In genomic region chr15:30647679-30648311, GRCm38 (mm10) we compare ENCODE assay signal across 11 mouse cellular contexts.
DNase-seq lines count a peak whose midpoint lies in the region; ATAC-seq and TF ChIP-seq lines count a peak whose summit lies in the region.
"Had no signal": no experiment of that assay in that cellular context is flagged by ENCODE, and none has a peak within 500 bp of the region (broad histone marks: within the 10 kb centered on the region; RNA-seq: fewer than 3 reads in every experiment).

No protein-coding gene starts in this region.

- no peak for ATAC-seq in intestine, embryonic 15.5 days
- ATAC-seq in intestine, postnatal 0 days, result no peak
- ATAC-seq in neural tube, embryonic 13.5 days (ENCODE audit: low read depth), result no peak
- ATAC-seq in embryonic facial prominence, embryonic 14.5 days (ENCODE audit: low read depth), result no peak
- ATAC-seq in stomach, embryonic 16.5 days (ENCODE audit: insufficient read depth, low FRiP score), result no peak

- no peak for TF ChIP-seq CTCF in intestine, postnatal 0 days (IDR thresholded peaks at IDR 0.05; ENCODE audit: low read depth)

- H3K4me2 ChIP-seq in intestine, embryonic 15.5 days (replicated peaks), result 0 out of 2 replicates have a peak overlapping the region, but pooled peaks have one; percentile 1
- no peak overlapping the region for H3K4me2 ChIP-seq in intestine, postnatal 0 days (replicated peaks; ENCODE audit: low read depth)
- H3K4me2 ChIP-seq in neural tube, embryonic 13.5 days, result peak overlapping the region; percentile 95; the same call in 1 of the 2 replicates
- H3K4me2 ChIP-seq in embryonic facial prominence, embryonic 14.5 days (ENCODE audit: low read depth, low read length), result peak overlapping the region; percentile 98
- H3K4me2 ChIP-seq in stomach, embryonic 16.5 days (ENCODE audit: low read depth, low read length), result peak overlapping the region; percentile 21; the same call in 1 of the 2 replicates

- no peak overlapping the region for H3K4me3 ChIP-seq in intestine, embryonic 15.5 days (replicated peaks)
- H3K4me3 ChIP-seq in intestine, postnatal 0 days (ENCODE audit: low read depth, low read length), result no peak overlapping the region
- H3K4me3 ChIP-seq in neural tube, embryonic 13.5 days, result peak overlapping the region; percentile 53
- H3K4me3 ChIP-seq in embryonic facial prominence, embryonic 14.5 days (ENCODE audit: low read depth, low read length), result peak overlapping the region; percentile 56; the same call in 1 of the 2 replicates
- no peak overlapping the region for H3K4me3 ChIP-seq in stomach, embryonic 16.5 days (replicated peaks; ENCODE audit: low read length)

- H3K9ac ChIP-seq in intestine, embryonic 15.5 days, result no peak overlapping the region
- no peak overlapping the region for H3K9ac ChIP-seq in intestine, postnatal 0 days (ENCODE audit: low read depth, low read length)
- H3K9ac ChIP-seq in neural tube, embryonic 13.5 days, result peak overlapping the region; percentile 78
- no peak overlapping the region; the same call in 1 of the 2 replicates for H3K9ac ChIP-seq in embryonic facial prominence, embryonic 14.5 days (ENCODE audit: low read depth, low read length)
- no peak overlapping the region for H3K9ac ChIP-seq in stomach, embryonic 16.5 days (ENCODE audit: low read length)

- H3K4me1 ChIP-seq in intestine, embryonic 15.5 days (replicated peaks), result peaks cover 7% of the 10 kb centered on the region
- H3K4me1 ChIP-seq in intestine, postnatal 0 days (replicated peaks; ENCODE audit: control insufficient read depth, insufficient read depth, low read length), result no peaks in the 10 kb centered on the region
- H3K4me1 ChIP-seq in neural tube, embryonic 13.5 days (replicated peaks), result peaks cover 13% of the 10 kb centered on the region
- 0 out of 2 replicates have a peak, but pooled peaks cover 6% of the 10 kb centered on the region for H3K4me1 ChIP-seq in embryonic facial prominence, embryonic 14.5 days (ENCODE audit: control insufficient read depth, insufficient read depth, low read length)
- peaks cover 3% of the 10 kb centered on the region; the same call in 1 of the 2 replicates for H3K4me1 ChIP-seq in stomach, embryonic 16.5 days (ENCODE audit: control insufficient read depth, insufficient read depth, low read length)

- DNase-seq in neural tube, embryonic 10.5 days (ENCODE audit: extremely low spot score, low spot score), result no peak
- DNase-seq in embryonic facial prominence, embryonic 14.5 days (ENCODE audit: low spot score), result no peak
- no peak for DNase-seq in right cerebral cortex, postnatal 4 days
- DNase-seq in adipocyte (ENCODE audit: low spot score), result no peak
- DNase-seq: heart, postnatal 36 days; thymus, postnatal 4 days had no signal

- peaks cover 17% of the 10 kb centered on the region for H3K27me3 ChIP-seq in intestine, embryonic 15.5 days (replicated peaks)
- H3K27me3 ChIP-seq in intestine, postnatal 0 days (replicated peaks; ENCODE audit: control insufficient read depth, insufficient read depth, low read length), result peaks cover 22% of the 10 kb centered on the region
- H3K27me3 ChIP-seq in neural tube, embryonic 13.5 days, result peaks cover 13% of the 10 kb centered on the region
- peaks cover 33% of the 10 kb centered on the region for H3K27me3 ChIP-seq in embryonic facial prominence, embryonic 14.5 days (replicated peaks; ENCODE audit: control insufficient read depth, insufficient read depth, low read length)
- peaks cover 15% of the 10 kb centered on the region for H3K27me3 ChIP-seq in stomach, embryonic 16.5 days (ENCODE audit: control insufficient read depth, insufficient read depth, low read length)

- H3K36me3 ChIP-seq in intestine, embryonic 15.5 days, result no peaks in the 10 kb centered on the region
- no peaks in the 10 kb centered on the region for H3K36me3 ChIP-seq in intestine, postnatal 0 days (ENCODE audit: control insufficient read depth, insufficient read depth)
- H3K36me3 ChIP-seq in neural tube, embryonic 13.5 days, result no peaks in the 10 kb centered on the region
- no peaks in the 10 kb centered on the region for H3K36me3 ChIP-seq in embryonic facial prominence, embryonic 14.5 days (ENCODE audit: control insufficient read depth, insufficient read depth, low read length)
- no peaks in the 10 kb centered on the region for H3K36me3 ChIP-seq in stomach, embryonic 16.5 days (ENCODE audit: control insufficient read depth, insufficient read depth, low read length)
- H3K36me3 ChIP-seq: midbrain, embryonic 12.5 days had no signal

- no peak overlapping the region for H3K27ac ChIP-seq in intestine, embryonic 15.5 days
- no peak overlapping the region for H3K27ac ChIP-seq in intestine, postnatal 0 days (ENCODE audit: low read depth, low read length)
- no peak overlapping the region for H3K27ac ChIP-seq in neural tube, embryonic 13.5 days (replicated peaks)
- no peak overlapping the region for H3K27ac ChIP-seq in embryonic facial prominence, embryonic 14.5 days (replicated peaks; ENCODE audit: low read depth, low read length)
- H3K27ac ChIP-seq in stomach, embryonic 16.5 days (ENCODE audit: low read length), result no peak overlapping the region
- H3K27ac ChIP-seq: midbrain, embryonic 12.5 days had no signal

- WGBS in intestine, embryonic 15.5 days, result 59% methylated on average over 7 of the region's 7 CpGs
- WGBS in intestine, postnatal 0 days, result 70% methylated on average over 7 of the region's 7 CpGs
- WGBS in neural tube, embryonic 13.5 days, result 44% methylated on average over 7 of the region's 7 CpGs
- WGBS in embryonic facial prominence, embryonic 14.5 days, result 34% methylated on average over 7 of the region's 7 CpGs
- 44% methylated on average over 7 of the region's 7 CpGs for WGBS in stomach, embryonic 16.5 days

- no peaks in the 10 kb centered on the region for H3K9me3 ChIP-seq in intestine, embryonic 15.5 days
- no peaks in the 10 kb centered on the region for H3K9me3 ChIP-seq in intestine, postnatal 0 days (ENCODE audit: control insufficient read depth)
- no peaks in the 10 kb centered on the region for H3K9me3 ChIP-seq in neural tube, embryonic 13.5 days
- H3K9me3 ChIP-seq in embryonic facial prominence, embryonic 14.5 days (ENCODE audit: control insufficient read depth, low read length), result no peaks in the 10 kb centered on the region
- H3K9me3 ChIP-seq in stomach, embryonic 16.5 days (replicated peaks; ENCODE audit: control insufficient read depth, low read length), result no peaks in the 10 kb centered on the region
- H3K9me3 ChIP-seq: midbrain, embryonic 12.5 days had no signal

Comparison
In these comparisons a context has a peak if more than half of its experiments do, and no peak if none do; other contexts are left out.
1. H3K4me3 ChIP-seq: peak in neural tube, embryonic 13.5 days (single experiment) and embryonic facial prominence, embryonic 14.5 days (single experiment); none in intestine, embryonic 15.5 days (single experiment), intestine, postnatal 0 days (single experiment) and stomach, embryonic 16.5 days (single experiment).